Mouse (Mus musculus) kidney, embryonic 15.5 days (tissue): ENCODE data around the gene Polr2b. TPM values are rescaled to one million over a fixed set of nuclear protein-coding genes. Genes with fewer than 3 reads are reported as not detected.

Experiments used
- ATAC-seq: fragments of 200-750 bp; cut with Nextera tagmentation; replicated peaks from 2 replicates; pipeline ENCODE4 v1.8.0; 2017; ENCODE audit warnings: moderate TSS enrichment; ENCODE audit not compliant: low FRiP score
- H3K27ac ChIP-seq: fragments of 300-500 bp; sonication (generic); 2 replicates; pipeline ENCODE4 v1.5.1; 2015; ENCODE audit warnings: mild to moderate bottlenecking, inconsistent platforms
- H3K27me3 ChIP-seq: fragments of 300-500 bp; sonication (generic); 2 replicates; pipeline ENCODE4 v1.6.1; 2015; ENCODE audit warnings: inconsistent platforms
- H3K36me3 ChIP-seq: fragments of 300-500 bp; sonication (generic); 2 replicates; pipeline ENCODE4 v1.6.1; 2015; ENCODE audit warnings: inconsistent platforms
- H3K4me1 ChIP-seq: fragments of 300-500 bp; sonication (generic); 2 replicates; pipeline ENCODE4 v1.6.1; 2015; ENCODE audit warnings: inconsistent platforms
- H3K4me2 ChIP-seq: fragments of 300-500 bp; sonication (generic); 2 replicates; pipeline ENCODE4 v1.6.1; 2015; ENCODE audit warnings: moderate library complexity, mild to moderate bottlenecking, inconsistent platforms
- H3K4me3 ChIP-seq: fragments of 300-500 bp; sonication (generic); replicated peaks from 2 replicates; pipeline ENCODE4 v1.5.1; 2015; ENCODE audit warnings: mild to moderate bottlenecking, inconsistent platforms
- H3K9ac ChIP-seq: fragments of 300-500 bp; sonication (generic); 2 replicates; pipeline ENCODE4 v1.6.1; 2015; ENCODE audit warnings: mild to moderate bottlenecking, inconsistent platforms
- H3K9me3 ChIP-seq: fragments of 300-500 bp; sonication (generic); replicated peaks from 2 replicates; pipeline ENCODE4 v1.6.1; 2016; ENCODE audit warnings: inconsistent platforms
- WGBS: fragments of 180-500 bp; shearing (Covaris S2); methylation state at CpG from one replicate; pipeline ENCODE4 v1.1.7; 2015; ENCODE audit warnings: mixed read lengths; 5-methylcytosine and 5-hydroxymethylcytosine counted together
- polyA plus RNA-seq: library from polyadenylated mRNA; unstranded; fragments of >200 nt; fragmentation: Nextera tagmentation; extraction: Ambion mirVana; gene quantifications from 2 replicates; pipeline ENCODE4 v1.2.1, GENCODE M21; 2015

The Polr2b gene
- polyA plus RNA-seq, 1 experiment from 2014 or later: 67.0 TPM

DNA sequence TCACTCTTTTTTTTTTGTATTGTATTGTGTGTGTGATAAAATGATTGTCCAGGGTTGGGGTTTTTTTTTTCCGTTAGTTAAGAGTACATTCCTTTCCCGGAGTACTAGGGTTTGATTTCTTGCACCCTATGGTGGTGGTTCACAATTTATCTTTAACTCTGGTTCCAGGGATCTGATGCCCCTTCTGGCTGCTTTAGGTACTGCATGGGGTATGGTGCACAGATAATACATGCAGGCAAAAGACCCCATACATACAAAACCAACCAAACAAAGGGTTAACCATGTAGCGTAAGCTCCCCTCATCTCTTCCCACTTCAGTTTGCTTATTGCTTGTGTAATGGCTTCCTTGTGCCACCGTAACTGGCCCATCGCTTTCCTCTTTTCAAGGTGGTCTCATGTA, 34.0 kb upstream of the Polr2b start:
- Histone ChIP-seq H3K27ac (no peak overlapping the region), H3K4me2 (no peak overlapping the region), H3K4me1 (0 out of 2 replicates have a peak, but pooled peaks cover 5% of the 10 kb centered on the region), H3K9ac (no peak overlapping the region), H3K27me3 (no peaks in the 10 kb centered on the region), H3K4me3 (no peak overlapping the region), H3K9me3 (no peaks in the 10 kb centered on the region), H3K36me3 (peaks cover 99% of the 10 kb centered on the region)
- WGBS: 98% methylated on average over 5 of the region's 5 CpGs
- ATAC-seq: no peak

- WGBS: 94% methylated on average over 6 of the region's 6 CpGs
Measured at GRCm38 (mm10) chr5:77277204-77277603, 32.7 kb upstream of the Polr2b start.

DNA sequence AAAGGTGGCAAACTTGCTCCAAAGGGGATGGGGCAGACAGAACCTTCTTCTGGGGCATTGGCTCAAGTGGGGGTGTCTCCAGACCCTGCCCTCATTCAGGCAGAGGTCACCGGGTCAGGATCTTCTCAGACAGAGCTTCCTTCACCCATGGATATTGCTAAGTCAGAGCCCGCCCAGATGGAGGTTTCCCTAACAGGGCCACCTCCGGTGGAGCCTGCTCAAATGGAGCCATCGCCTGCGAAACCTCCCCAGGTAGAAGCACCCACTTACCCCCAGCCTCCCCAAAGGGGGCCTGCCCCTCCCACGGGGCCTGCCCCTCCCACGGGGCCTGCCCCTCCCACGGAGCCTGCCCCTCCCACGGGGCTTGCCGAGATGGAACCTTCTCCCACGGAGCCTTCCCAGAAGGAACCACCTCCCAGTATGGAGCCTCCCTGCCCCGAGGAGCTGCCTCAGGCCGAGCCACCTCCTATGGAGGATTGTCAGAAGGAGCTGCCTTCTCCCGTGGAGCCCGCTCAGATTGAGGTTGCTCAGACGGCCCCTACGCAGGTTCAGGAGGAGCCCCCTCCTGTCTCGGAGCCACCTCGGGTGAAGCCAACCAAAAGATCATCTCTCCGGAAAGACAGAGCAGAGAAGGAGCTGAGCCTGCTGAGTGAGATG, 28.3 kb upstream of the Polr2b start:
- no peak overlapping the region for H3K9ac ChIP-seq
- no peaks in the 10 kb centered on the region for H3K27me3 ChIP-seq
- no peak overlapping the region for H3K27ac ChIP-seq
- peaks cover 94% of the 10 kb centered on the region for H3K36me3 ChIP-seq
- H3K4me1 ChIP-seq: no peaks in the 10 kb centered on the region
- no peaks in the 10 kb centered on the region for H3K9me3 ChIP-seq
- H3K4me2 ChIP-seq: no peak overlapping the region
- WGBS: 79% methylated on average over 20 of the region's 20 CpGs
- H3K4me3 ChIP-seq: no peak overlapping the region
- ATAC-seq: peak; percentile 64; the same call in 1 of the 2 replicates

More at GRCm38 (mm10) chr5:77277204-77277603, 32.7 kb upstream of the Polr2b start:
- Histone ChIP-seq H3K27me3 (no peaks in the 10 kb centered on the region), H3K9me3 (no peaks in the 10 kb centered on the region), H3K4me2 (no peak overlapping the region), H3K36me3 (peaks cover 99% of the 10 kb centered on the region), H3K27ac (no peak overlapping the region), H3K4me3 (no peak overlapping the region), H3K9ac (no peak overlapping the region), H3K4me1 (0 out of 2 replicates have a peak, but pooled peaks cover 5% of the 10 kb centered on the region)
- no peak for ATAC-seq

GRCm38 (mm10) chr5:77282242-77282641, 27.7 kb upstream of the Polr2b start:
- ATAC-seq: no peak
- no peaks in the 10 kb centered on the region for H3K9me3 ChIP-seq
- no peak overlapping the region for H3K9ac ChIP-seq
- H3K36me3 ChIP-seq: peaks cover 94% of the 10 kb centered on the region
- WGBS: 91% methylated on average over 9 of the region's 9 CpGs
- no peak overlapping the region for H3K27ac ChIP-seq
- no peaks in the 10 kb centered on the region for H3K27me3 ChIP-seq
- H3K4me3 ChIP-seq: no peak overlapping the region
- no peaks in the 10 kb centered on the region for H3K4me1 ChIP-seq
- no peak overlapping the region for H3K4me2 ChIP-seq

GRCm38 (mm10) chr5:77285685-77286084, 24.3 kb upstream of the Polr2b start:
- Histone ChIP-seq H3K27ac (no peak overlapping the region), H3K36me3 (peaks cover 94% of the 10 kb centered on the region)
- 81% methylated on average over 7 of the region's 7 CpGs for WGBS

GRCm38 (mm10) chr5:77286904-77287303, 23.0 kb upstream of the Polr2b start:
- H3K36me3 ChIP-seq: peaks cover 93% of the 10 kb centered on the region
- no peak for ATAC-seq
- H3K4me2 ChIP-seq: no peak overlapping the region
- no peak overlapping the region for H3K4me3 ChIP-seq
- WGBS: 84% methylated on average over 5 of the region's 5 CpGs
- no peaks in the 10 kb centered on the region for H3K4me1 ChIP-seq
- H3K27me3 ChIP-seq: no peaks in the 10 kb centered on the region
- no peak overlapping the region for H3K27ac ChIP-seq
- H3K9ac ChIP-seq: no peak overlapping the region
- H3K9me3 ChIP-seq: no peaks in the 10 kb centered on the region

More at GRCm38 (mm10) chr5:77285685-77286084, 24.3 kb upstream of the Polr2b start:
- Histone ChIP-seq H3K27me3 (no peaks in the 10 kb centered on the region), H3K4me3 (no peak overlapping the region), H3K4me2 (no peak overlapping the region), H3K4me1 (no peaks in the 10 kb centered on the region), H3K9me3 (no peaks in the 10 kb centered on the region), H3K9ac (no peak overlapping the region)
- no peak for ATAC-seq

DNA sequence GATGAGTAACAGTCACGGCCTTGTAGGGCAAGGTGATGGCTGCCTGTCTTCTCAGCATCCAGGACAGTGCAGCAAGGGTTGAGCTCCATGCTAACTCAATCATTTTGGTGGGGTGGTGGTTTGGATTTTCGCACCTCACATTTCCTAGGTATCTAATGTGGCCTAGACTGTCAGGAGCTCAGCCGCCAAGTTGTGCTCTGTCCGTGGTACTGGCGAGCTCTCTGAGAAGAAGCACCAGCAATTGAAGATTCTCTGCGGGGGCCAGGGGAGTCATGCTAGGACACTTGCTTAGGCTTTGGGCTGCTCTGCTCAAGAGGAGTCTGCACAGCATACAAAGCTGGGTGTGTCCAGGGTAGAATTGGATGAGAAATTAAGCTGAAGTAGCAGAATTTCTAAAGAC, 22.0 kb upstream of the Polr2b start:
- Histone ChIP-seq H3K27me3 (no peaks in the 10 kb centered on the region), H3K4me1 (no peaks in the 10 kb centered on the region), H3K9ac (no peak overlapping the region), H3K36me3 (peaks cover 93% of the 10 kb centered on the region), H3K9me3 (no peaks in the 10 kb centered on the region), H3K4me3 (no peak overlapping the region), H3K27ac (no peak overlapping the region), H3K4me2 (no peak overlapping the region)
- ATAC-seq: no peak
- 82% methylated on average over 6 of the region's 6 CpGs for WGBS

DNA sequence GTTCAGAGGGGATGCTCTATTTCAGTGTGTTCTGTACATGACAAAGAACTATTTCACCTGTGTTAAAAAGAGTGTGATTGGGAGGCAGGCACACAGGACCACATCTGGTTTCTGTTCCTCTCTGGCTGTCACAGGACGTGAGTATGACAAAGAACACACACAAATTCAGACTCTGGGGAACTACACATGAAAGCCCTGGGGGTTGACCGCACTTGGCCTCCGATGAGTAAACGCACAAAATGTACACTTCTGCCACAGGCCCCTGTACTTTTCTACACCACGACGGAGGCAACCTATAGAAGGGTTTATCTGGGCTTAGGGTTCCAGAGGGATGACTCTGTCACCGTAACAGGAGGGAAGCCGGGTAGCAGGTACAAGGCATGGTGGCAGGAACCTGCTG, 20.3 kb upstream of the Polr2b start:
- 88% methylated on average over 8 of the region's 8 CpGs for WGBS
- Histone ChIP-seq H3K9me3 (no peaks in the 10 kb centered on the region), H3K9ac (no peak overlapping the region), H3K4me1 (no peaks in the 10 kb centered on the region), H3K4me2 (no peak overlapping the region), H3K27me3 (no peaks in the 10 kb centered on the region), H3K27ac (no peak overlapping the region), H3K36me3 (peaks cover 94% of the 10 kb centered on the region), H3K4me3 (no peak overlapping the region)
- no peak for ATAC-seq

DNA sequence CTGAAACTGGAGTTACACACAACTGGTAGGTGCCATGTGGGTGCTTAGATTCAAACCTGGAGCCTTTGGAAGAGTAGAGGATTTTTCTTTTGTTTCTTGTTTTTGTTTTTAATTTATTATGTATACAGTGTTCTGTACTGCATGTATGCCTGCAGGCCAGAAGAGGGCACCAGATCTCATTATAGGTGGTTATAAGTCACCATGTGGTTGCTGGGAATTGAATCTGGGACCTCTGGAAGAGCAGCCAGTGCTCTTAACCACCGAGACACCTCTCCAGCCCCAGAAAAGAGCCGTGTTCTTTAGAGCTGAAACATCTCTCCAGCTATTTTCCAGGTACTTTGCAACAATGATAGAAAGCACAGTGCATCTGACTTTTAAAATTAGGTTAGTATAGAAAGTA, 19.3 kb upstream of the Polr2b start:
- no peaks in the 10 kb centered on the region for H3K4me1 ChIP-seq
- H3K27me3 ChIP-seq: no peaks in the 10 kb centered on the region
- H3K36me3 ChIP-seq: peaks cover 95% of the 10 kb centered on the region
- ATAC-seq: no peak
- H3K9ac ChIP-seq: no peak overlapping the region
- no peak overlapping the region for H3K4me2 ChIP-seq
- H3K27ac ChIP-seq: no peak overlapping the region
- no peak overlapping the region for H3K4me3 ChIP-seq
- no peaks in the 10 kb centered on the region for H3K9me3 ChIP-seq
- 97% methylated on average over 2 of the region's 2 CpGs for WGBS

DNA sequence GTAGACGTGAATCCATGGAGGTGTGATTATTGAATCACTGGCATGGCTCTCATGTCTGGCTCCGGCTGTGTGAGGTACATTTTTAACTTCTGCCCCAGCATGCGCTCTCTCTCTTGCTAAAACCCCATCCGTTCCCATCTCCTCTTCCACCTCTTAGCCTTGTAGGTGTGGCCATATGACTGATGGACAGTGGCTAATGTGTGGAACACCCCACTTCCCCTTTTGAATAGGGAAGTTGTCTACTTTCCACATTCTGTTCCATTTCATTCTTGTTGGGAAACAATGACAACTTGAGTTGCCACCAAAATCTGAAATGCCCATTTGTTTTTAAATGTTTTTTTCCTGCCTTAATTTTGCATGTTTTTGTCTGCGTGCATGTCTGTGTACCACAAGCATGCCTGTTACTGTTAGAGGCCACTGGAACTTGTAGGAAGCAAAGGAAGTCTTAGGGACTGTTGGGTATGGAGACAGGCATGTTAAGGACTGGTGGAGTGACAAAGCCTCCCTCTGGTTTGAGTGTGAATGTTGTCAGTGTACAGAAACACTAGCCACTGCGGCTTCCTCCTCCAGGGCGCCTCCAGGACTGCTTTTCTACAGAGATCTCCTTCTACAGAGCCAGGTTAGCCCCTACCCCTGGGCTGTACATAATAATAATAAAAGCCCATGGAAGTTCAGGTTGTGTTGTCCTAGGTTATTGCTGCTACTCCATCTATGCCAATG, 17.0 kb upstream of the Polr2b start:
- Histone ChIP-seq H3K4me3 (no peak overlapping the region), H3K27ac (no peak overlapping the region), H3K9me3 (no peaks in the 10 kb centered on the region), H3K27me3 (no peaks in the 10 kb centered on the region), H3K4me1 (no peaks in the 10 kb centered on the region), H3K4me2 (no peak overlapping the region), H3K36me3 (peaks cover 94% of the 10 kb centered on the region), H3K9ac (no peak overlapping the region)
- WGBS: 89% methylated on average over 7 of the region's 7 CpGs
- ATAC-seq: no peak

GRCm38 (mm10) chr5:77299486-77299885, 10.5 kb upstream of the Polr2b start:
- Histone ChIP-seq H3K36me3 (peaks cover 81% of the 10 kb centered on the region), H3K27ac (no peak overlapping the region), H3K9me3 (no peaks in the 10 kb centered on the region), H3K27me3 (no peaks in the 10 kb centered on the region), H3K9ac (no peak overlapping the region), H3K4me1 (no peaks in the 10 kb centered on the region), H3K4me3 (no peak overlapping the region), H3K4me2 (no peak overlapping the region)
- ATAC-seq: no peak
- 88% methylated on average over 2 of the region's 2 CpGs for WGBS

- Histone ChIP-seq H3K27ac (no peak overlapping the region), H3K4me2 (no peak overlapping the region), H3K9ac (no peak overlapping the region), H3K4me3 (no peak overlapping the region), H3K4me1 (no peaks in the 10 kb centered on the region), H3K27me3 (no peaks in the 10 kb centered on the region), H3K9me3 (no peaks in the 10 kb centered on the region), H3K36me3 (peaks cover 83% of the 10 kb centered on the region)
- no peak for ATAC-seq
- 88% methylated on average over 6 of the region's 6 CpGs for WGBS
Measured at GRCm38 (mm10) chr5:77301296-77301903, 8.5 kb upstream of the Polr2b start.
